Mouse (Mus musculus) right cerebral cortex, postnatal 25 days (tissue): ENCODE results near the gene Gm9958.

Source experiments
- DNase-seq: peaks from one replicate; pipeline ENCODE4 v3.0.0; 2022

Gm9958 gene

GRCm38 (mm10) chr5:90414142-90414924 is 47.3 kb downstream of the Gm9958 start:
- no peak for DNase-seq

DNA sequence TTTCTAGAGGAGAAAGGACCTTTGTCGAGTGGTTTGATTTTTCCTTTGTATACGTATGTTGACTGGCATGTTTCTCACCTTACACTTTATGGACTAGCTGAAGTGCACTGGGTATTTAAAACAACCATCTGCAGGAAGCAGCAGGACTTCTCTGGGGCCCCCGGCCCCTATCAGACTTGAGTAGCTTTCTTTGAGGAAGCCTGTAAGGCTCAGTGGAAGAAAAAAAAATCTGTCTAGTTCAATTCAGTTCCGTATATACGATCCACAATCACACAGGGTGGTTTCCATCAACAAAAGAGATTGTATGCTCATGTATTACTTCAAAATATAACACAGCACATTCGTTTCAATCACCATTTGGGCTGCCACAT is 47.9 kb downstream of the Gm9958 start:
- no peak for DNase-seq
